Mouse (Mus musculus) activated CD4-positive, CD25-positive, alpha-beta regulatory T cell, adult 4 months (primary cell): ENCODE results near the gene Tmem87b. TPM values are rescaled to one million over a fixed set of nuclear protein-coding genes. Genes with fewer than 3 reads are reported as not detected.

Experiments
- ATAC-seq: one replicate; pipeline ENCODE4 v1.8.0; 2017
- polyA plus RNA-seq, 2 experiments: library from polyadenylated mRNA; unstranded; fragments of 100-300 nt; shearing (Covaris generic); gene quantifications; one replicate each; pipeline ENCODE4 v1.2.1; 2017

The Tmem87b gene
- polyA plus RNA-seq, 2 experiments from 2014 or later, result 13.9 to 14.1 TPM

DNA sequence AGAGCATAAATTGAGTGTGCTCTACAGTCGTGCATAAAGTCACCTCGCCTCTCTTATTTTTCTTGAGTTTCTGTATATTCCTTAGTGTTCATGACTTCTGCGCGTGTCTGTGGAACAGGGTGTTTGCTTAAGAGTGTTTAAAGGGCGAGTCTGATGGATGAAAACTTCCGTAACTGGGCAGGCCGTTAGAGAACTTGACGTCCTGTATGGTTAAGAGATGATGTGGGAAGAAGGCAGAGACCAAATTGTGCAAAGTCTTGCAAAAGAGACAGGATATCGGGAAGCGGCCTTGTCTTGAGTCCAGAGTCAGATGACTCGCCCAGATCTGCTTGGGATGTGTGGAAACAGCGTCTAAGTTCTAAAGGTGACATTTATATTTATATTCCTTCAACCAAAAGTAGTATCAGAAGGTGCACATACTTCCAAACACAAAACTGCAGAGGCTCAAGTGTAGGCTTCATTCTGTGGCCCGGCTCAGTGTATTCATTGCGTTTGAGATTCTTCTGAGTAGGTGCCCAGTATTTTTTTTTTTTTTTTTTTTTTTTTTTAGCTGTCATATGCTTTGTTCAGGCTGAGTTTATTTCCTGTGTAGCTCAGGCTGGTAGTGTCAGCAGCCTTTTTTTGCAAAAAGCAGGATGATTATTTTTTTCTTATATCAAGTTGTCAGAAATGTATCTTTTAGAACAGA lies 1.2 kb downstream of the Tmem87b start:
- no peak for ATAC-seq

DNA sequence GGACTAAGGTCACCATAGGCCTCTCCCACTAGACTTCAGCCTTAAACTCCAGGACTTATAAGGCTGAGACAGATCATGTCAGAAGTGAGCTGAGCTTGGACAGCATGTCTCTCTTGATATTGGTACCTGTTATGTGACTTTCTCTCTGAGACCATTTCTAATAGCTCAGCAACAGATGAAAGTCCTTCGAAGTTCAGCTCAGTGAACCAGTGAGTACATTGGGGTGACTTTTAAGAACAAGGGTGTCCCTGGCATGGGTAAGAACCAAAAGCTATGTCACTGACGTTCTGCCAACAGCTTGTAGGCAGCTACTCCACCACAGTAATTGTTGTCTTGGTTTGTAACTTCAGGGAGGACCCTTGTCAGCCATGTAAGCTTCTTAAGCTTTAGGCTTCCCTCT lies 2.7 kb downstream of the Tmem87b start:
- no peak for ATAC-seq

- no peak for ATAC-seq
Measured at GRCm38 (mm10) chr2:128823893-128824292, 6.0 kb downstream of the Tmem87b start.

DNA sequence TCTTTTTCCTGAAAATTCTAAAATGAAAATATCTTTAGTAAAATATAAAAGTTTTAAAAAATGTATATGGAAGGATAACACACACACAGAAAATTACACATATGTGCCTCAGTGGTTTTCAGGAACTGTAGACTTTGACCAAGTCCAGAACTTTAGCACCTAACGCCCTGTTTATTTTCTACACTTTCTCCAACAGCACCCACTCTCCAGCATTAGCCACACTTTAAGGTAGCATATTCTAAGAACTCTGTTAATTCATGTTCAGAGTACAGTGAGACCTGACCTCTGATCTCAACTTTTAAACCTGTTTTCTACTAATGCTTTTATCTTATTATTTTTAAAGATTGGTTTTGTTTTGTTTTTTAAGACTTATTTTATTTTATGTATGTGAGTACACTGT lies 9.9 kb downstream of the Tmem87b start:
- no peak for ATAC-seq

GRCm38 (mm10) chr2:128832611-128833010 lies 14.7 kb downstream of the Tmem87b start:
- ATAC-seq, result no peak

GRCm38 (mm10) chr2:128833035-128833434 lies 15.1 kb downstream of the Tmem87b start:
- ATAC-seq, result no peak

- no peak for ATAC-seq
Measured at GRCm38 (mm10) chr2:128833435-128833834, 15.5 kb downstream of the Tmem87b start.

DNA sequence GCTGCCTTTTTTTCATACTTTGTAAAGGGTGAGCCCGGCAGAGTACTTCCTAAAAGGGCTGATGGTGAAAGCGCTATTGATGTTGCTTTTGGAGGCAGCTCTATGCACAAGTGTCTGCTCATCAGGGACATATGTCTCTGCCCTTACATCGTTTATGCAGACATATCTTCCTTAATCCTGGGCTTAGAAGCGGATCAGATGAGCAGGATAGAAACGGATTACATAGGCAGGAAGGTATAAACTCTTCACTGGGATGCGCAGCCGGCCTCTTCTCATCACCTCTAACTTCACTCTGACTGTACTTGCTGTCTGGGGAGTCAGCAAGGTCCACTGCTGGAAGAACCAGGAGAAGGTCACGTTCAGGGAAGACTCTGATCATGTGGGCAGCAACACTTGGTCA lies 19.6 kb downstream of the Tmem87b start:
- no peak for ATAC-seq

DNA sequence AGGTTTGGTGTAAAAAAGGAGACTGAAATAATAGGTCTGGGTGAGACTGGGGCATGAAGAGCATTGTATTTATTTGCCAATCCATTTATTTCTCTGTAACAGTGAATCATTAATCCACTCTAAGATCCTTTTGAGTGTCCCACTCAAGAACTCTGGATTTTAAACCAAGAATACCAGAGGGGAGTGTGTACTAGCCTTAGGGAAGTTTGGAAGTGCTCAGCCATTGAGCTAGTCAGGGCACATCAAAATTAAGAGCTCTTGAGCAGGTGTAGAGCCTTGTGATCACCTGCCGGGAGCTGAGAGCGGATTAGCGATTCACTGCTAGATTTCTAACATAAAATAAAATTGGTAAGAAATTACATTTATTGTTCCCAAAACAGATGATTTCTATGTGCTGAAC lies 20.7 kb downstream of the Tmem87b start:
- ATAC-seq, result no peak

- no peak for ATAC-seq
Measured at GRCm38 (mm10) chr2:128839501-128839900, 21.6 kb downstream of the Tmem87b start.

GRCm38 (mm10) chr2:128842437-128842836 lies 24.5 kb downstream of the Tmem87b start:
- ATAC-seq, result no peak

DNA sequence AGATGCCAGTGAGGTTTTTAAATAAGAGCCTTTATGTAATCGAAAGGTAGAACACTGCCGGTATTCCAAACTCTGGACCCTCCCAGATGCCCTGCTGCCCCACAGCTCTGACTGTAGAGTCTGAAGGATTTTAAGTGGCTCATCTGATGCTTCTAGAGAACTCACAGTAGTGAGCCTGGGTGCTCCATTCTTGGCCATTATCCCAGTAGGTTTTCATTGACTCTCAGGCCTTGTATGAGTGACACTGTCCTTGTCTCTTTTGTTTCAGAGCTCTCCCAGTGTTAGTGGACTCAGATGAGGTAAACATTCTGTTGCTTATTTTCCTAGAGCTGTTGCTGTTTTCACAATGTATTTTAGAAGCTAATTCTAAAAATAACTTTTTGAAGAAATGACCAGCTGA lies 32.1 kb downstream of the Tmem87b start:
- no peak for ATAC-seq

DNA sequence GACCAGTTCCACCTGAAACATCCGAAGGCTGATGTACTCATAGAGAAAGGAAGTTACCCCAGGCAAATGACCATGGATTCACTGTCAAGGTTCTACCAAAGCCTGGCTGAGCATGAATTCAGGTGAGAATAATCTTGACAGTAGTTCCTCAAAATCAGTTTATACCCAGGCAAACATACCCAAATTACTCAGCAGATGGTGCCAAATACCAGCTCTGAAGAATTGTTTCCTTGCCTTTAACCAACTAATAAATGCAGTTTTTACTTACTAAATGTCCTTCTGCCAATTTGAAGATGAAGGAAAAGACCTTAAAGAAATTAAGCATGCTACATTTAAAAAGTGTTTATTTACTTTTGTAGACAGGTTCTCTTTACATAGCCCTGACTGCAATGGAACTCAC lies 38.8 kb downstream of the Tmem87b start:
- no peak for ATAC-seq

DNA sequence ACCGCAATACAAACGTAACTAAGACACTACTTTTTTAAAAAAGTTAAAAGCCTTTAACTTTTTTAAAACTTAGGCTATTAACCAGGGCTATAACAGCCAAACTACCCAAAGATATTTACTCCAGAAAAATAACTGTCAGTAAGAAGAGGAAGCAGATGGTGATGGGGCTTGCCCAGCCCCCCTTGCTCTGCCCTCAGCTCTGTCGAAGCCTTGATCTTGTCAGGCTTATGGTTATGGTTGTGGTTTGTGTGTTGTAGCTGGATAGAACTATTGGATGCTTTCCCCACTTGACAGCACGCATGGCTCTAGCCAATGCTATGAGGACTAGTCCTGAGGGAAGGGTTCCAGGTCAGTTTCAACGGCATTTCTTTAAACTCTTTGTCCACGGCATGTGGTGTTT lies 41.0 kb downstream of the Tmem87b start:
- ATAC-seq, result no peak

- ATAC-seq, result no peak
Measured at GRCm38 (mm10) chr2:128859861-128860260, 41.9 kb downstream of the Tmem87b start.

DNA sequence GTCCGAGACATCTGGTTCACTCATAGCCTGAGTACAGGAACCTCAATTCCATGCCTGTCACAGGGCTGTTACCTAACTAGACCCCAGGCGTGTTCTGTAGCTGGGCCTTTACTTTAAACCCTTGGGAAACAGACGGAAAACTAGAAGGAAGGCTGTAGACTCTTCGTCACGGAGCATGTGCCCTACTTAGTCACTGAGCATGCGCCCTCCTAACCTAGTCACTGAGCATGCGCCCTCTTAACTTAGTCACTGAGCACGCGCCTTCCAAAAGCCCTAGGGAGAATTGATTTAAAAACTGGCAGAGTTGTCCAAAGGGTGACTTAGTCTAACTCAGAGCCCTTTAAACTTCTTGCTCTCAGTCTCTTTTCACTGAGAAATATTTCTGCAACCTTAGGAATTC lies 44.7 kb downstream of the Tmem87b start, which contains the start of gene Fbln7:
Fbln7 (plus strand) TSS at position 346 of the 400 bp plus-strand sequence.
- no peak for ATAC-seq

GRCm38 (mm10) chr2:128863777-128864331 lies 45.9 kb downstream of the Tmem87b start:
- no peak for ATAC-seq

DNA sequence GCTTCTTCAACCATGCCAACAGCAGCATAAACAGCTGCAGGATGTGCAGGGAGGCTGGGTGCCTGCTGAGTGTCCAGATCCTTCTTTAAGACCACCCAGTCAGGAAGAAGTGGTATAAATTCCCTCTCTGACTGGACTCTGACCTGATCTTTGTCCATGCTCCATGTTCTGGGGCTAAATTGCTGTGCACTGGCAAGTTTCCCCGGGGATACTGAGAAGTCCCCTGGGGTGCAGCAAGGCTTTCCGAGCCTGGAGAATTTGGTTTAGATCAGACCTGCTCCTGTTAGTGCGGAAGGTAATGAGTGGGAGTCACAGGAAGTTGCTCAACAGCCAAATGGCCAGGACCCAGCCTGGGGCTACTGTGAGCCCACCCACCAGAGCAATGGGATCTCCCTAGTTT lies 47.1 kb downstream of the Tmem87b start:
- no peak for ATAC-seq

- no peak for ATAC-seq
Measured at GRCm38 (mm10) chr2:128871656-128872055, 53.7 kb downstream of the Tmem87b start.

GRCm38 (mm10) chr2:128872256-128872655 lies 54.3 kb downstream of the Tmem87b start:
- ATAC-seq, result no peak

DNA sequence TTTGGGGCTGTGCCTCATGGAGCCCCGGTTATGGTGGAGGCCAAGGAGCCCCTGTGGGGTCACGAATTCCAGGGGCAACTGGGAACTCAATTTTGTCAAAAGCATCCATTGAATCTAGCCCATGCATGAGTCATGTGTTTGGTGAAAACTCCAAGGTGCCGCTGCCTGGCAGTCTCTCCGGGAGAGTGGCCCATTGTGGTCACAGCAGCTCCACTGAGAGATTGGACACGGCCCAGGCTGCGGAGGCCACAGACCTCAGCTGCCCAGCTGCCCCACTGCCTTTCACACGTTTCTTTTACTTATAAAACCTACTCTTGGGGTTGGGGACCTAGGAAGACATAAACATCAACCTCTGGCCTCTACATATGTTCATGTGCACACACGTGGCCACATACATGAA lies 57.6 kb downstream of the Tmem87b start:
- no peak for ATAC-seq

DNA sequence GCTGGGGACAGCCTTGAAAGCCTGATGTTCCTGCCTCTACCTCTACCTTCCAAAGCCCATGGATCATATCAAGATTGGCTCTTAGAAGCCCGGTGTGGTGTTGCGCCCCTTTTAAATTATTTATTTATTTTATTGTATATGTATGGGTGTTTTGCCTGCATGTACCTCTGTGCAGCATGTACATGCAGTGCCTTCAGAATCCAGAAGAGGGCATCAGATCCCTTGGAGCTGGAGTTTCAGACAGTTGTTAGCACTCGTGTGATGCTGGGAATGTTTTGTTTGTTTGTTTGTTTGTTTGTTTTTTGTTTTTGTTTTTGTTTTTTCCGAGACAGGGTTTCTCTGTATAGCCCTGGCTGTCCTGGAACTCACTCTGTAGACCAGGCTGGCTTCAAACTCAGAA lies 63.3 kb downstream of the Tmem87b start:
- no peak for ATAC-seq

GRCm38 (mm10) chr2:128885225-128885811 lies 67.4 kb downstream of the Tmem87b start:
- ATAC-seq, result no peak

DNA sequence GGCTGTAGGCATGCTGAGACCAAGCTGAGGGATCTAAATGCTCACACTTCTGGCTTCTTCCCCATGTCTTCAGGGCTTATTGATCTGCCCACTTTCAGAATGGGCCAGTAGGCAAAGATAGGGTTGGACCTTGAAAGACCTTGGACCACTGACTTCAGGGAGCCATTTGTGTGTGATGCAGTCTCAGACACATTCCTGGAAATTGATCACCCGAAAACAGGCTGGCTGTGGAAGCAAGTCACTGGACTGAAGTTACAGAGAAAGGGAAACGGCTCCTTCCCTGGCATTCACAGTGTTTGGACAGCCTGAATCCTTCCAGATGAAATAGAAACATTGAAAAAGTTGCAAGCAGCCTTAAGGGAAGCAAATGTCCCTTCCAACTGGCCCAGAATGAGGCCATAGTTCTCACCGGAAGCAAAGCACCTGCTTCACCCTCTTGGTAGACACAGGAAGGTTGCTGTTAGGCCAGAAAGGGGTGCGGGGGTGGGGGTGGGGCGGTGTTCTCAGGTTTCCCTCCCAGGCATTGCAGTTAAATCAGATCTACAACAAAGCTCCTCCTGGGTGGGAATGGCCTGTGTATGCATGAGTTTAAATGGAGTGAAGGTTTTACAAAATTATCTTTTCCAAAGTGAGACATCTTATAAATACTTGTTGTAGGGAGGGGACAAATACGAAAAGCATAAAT lies 70.1 kb downstream of the Tmem87b start:
- ATAC-seq, result no peak
